Mouse (Mus musculus): ENCODE data around the gene Ift172.

GRCm38 (mm10) chr5:31252795-31253545, 37.9 kb downstream of the Ift172 start:
- TF ChIP-seq CTCF (IDR thresholded peaks at IDR 0.05; ENCODE audit: control insufficient read depth, insufficient read depth, low read length), result no peak
- no peak for TF ChIP-seq POLR2A (IDR thresholded peaks at IDR 0.05; ENCODE audit: borderline replicate concordance, control insufficient read depth, low read depth, low read length)
